Mouse (Mus musculus): ENCODE results near the gene Rab26.

DNA sequence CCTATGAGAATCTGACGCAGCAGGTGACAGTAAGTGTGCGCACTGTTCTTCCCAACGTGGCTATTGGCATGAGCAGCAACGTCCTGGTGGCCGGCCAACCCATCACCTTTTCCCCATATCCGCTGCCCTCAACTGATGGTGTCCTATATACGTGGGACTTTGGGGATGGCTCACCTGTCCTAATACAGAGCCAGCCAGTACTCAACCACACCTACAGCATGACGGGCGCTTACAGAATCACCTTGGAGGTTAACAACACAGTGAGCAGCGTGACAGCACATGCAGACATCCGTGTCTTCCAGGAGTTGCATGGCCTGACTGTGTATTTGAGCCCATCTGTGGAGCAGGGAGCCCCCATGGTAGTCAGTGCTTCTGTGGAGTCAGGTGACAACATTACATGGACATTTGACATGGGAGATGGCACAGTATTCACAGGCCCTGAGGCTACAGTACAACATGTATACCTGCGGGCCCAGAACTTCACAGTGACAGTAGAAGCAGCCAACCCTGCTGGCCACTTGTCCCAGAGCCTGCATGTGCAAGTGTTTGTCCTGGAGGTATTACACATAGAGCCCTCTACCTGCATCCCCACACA, 38.7 kb upstream of the Rab26 start:
- no peak for TF ChIP-seq CTCF (IDR thresholded peaks at IDR 0.05)
- TF ChIP-seq POLR2A (IDR thresholded peaks at IDR 0.05; ENCODE audit: insufficient read depth, low read depth, low read length) = no peak
- TF ChIP-seq EP300 (IDR thresholded peaks at IDR 0.05; ENCODE audit: insufficient read depth, low read depth, low read length) = no peak
